Mouse (Mus musculus): Measurements from ENCODE around the gene Adgrf5. TPM values are rescaled to one million over a fixed set of nuclear protein-coding genes. Genes with fewer than 3 reads are reported as not detected.
"Not testable (repeated sequence)": the region's sequence is repeated elsewhere in the genome, so short reads cannot be mapped to it uniquely, and the experiment has no call there.

Adgrf5 gene
- polyA plus RNA-seq, 1 experiment from 2014 or later, result 11.8 TPM

GRCm38 (mm10) chr17:43477621-43478020 is 117.4 kb downstream of the Adgrf5 start:
- H3K9me3 ChIP-seq, result no peaks in the 10 kb centered on the region
- H3K27ac ChIP-seq, result no peak overlapping the region
- no peaks in the 10 kb centered on the region for H3K27me3 ChIP-seq (replicated peaks)
- no peaks in the 10 kb centered on the region for H3K36me3 ChIP-seq
- ATAC-seq, result no peak
- no peaks in the 10 kb centered on the region for H3K4me1 ChIP-seq (replicated peaks)
- H3K9ac ChIP-seq, result no peak overlapping the region
- H3K4me2 ChIP-seq (replicated peaks), result no peak overlapping the region
- H3K4me3 ChIP-seq (replicated peaks), result no peak overlapping the region

DNA sequence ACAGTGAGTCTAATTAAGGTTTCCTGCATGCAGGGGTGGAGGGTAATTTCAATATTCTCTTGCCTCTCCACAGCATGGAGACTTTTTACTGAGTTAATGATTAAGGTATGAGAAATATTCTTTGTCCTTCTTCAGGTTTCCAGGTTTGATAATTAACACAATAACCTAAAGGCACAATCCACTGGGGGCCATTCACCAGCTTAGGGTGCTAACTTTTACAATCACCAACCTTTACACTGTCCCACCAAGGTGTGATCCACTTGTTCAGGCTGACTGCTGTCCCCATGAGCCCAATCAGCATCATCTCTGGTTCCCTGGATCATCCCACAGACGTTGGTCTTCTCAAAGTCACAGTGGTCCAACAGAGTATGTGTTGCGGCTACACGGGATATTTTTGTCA is 125.7 kb downstream of the Adgrf5 start:
- no peak overlapping the region for H3K27ac ChIP-seq
- 80% methylated on average over 3 of the region's 3 CpGs for WGBS
- H3K36me3 ChIP-seq, result no peaks in the 10 kb centered on the region
- no peak overlapping the region for H3K4me3 ChIP-seq (replicated peaks)
- no peak overlapping the region for H3K4me2 ChIP-seq (replicated peaks)
- no peaks in the 10 kb centered on the region for H3K27me3 ChIP-seq (replicated peaks)
- peak; percentile 63 for ATAC-seq
- H3K9ac ChIP-seq, result no peak overlapping the region
- no peaks in the 10 kb centered on the region for H3K4me1 ChIP-seq (replicated peaks)
- no peaks in the 10 kb centered on the region for H3K9me3 ChIP-seq

GRCm38 (mm10) chr17:43488439-43489151 is 128.3 kb downstream of the Adgrf5 start:
- peak; percentile 83 for ATAC-seq
- H3K36me3 ChIP-seq, result no peaks in the 10 kb centered on the region
- no peaks in the 10 kb centered on the region for H3K4me1 ChIP-seq (replicated peaks)
- H3K9me3 ChIP-seq, result no peaks in the 10 kb centered on the region
- no peak overlapping the region for H3K27ac ChIP-seq
- no peaks in the 10 kb centered on the region for H3K27me3 ChIP-seq (replicated peaks)
- no peak overlapping the region for H3K9ac ChIP-seq
- WGBS, result 72% methylated on average over 2 of the region's 2 CpGs
- H3K4me3 ChIP-seq (replicated peaks), result no peak overlapping the region
- no peak overlapping the region for H3K4me2 ChIP-seq (replicated peaks)

- not testable (repeated sequence) for H3K27me3 ChIP-seq (replicated peaks); H3K9me3 ChIP-seq; H3K36me3 ChIP-seq; ATAC-seq; H3K4me1 ChIP-seq (replicated peaks); H3K4me3 ChIP-seq (replicated peaks); H3K9ac ChIP-seq; H3K4me2 ChIP-seq (replicated peaks); H3K27ac ChIP-seq
- WGBS, result 91% methylated on average over 10 of the region's 10 CpGs
These were observed 130.1 kb downstream of the Adgrf5 start for GRCm38 (mm10) chr17:43490371-43490770.

DNA sequence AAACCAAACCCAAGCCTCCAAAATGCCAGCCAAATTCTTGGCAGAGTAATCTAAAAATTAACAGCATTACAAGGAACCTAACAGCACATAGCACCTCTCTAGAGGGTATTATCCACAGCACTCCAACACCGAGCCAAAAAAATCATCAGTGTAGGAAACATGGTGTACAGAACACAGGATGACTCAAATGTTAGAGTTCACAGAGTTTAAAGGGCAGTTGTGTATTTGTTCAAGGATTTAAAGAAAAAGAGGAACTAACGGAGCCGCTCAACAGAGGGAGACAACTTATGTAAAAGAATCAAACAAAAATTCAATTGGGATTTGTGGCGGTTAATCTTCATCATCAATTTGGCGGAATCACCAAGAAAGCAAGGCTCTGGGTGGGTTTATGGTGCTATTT is 135.3 kb downstream of the Adgrf5 start:
- WGBS, result 83% methylated on average over 5 of the region's 5 CpGs
- Histone ChIP-seq H3K36me3 (no peaks in the 10 kb centered on the region), H3K4me2 (replicated peaks) (no peak overlapping the region), H3K4me1 (replicated peaks) (no peaks in the 10 kb centered on the region), H3K9ac (no peak overlapping the region), H3K27ac (no peak overlapping the region), H3K9me3 (no peaks in the 10 kb centered on the region), H3K27me3 (replicated peaks) (no peaks in the 10 kb centered on the region), H3K4me3 (replicated peaks) (no peak overlapping the region)
- ATAC-seq, result no peak

DNA sequence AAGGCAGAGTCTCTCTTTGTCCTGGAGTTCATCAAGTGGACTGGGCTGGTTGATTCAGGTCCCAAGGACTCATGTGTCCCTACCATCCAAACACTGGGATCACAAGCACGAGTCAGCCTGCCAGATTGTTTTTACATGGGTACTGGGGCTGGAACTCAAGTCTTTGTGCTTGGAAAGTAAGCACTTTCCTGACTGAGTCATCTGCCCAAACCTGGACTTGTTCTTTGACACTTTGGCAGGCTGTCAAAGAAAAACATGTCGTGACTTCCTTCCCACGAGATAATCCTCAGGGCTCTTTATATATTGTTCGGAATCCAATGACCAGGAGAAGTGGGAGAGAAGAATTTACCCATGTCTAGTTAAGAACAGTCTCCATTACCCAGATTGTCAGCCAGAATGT is 137.3 kb downstream of the Adgrf5 start:
- 64% methylated on average over 4 of the region's 4 CpGs for WGBS
- Histone ChIP-seq H3K27ac (no peak overlapping the region), H3K4me3 (replicated peaks) (no peak overlapping the region), H3K27me3 (replicated peaks) (no peaks in the 10 kb centered on the region), H3K9ac (no peak overlapping the region), H3K4me1 (replicated peaks) (no peaks in the 10 kb centered on the region), H3K36me3 (no peaks in the 10 kb centered on the region), H3K9me3 (no peaks in the 10 kb centered on the region), H3K4me2 (replicated peaks) (no peak overlapping the region)
- ATAC-seq, result no peak

DNA sequence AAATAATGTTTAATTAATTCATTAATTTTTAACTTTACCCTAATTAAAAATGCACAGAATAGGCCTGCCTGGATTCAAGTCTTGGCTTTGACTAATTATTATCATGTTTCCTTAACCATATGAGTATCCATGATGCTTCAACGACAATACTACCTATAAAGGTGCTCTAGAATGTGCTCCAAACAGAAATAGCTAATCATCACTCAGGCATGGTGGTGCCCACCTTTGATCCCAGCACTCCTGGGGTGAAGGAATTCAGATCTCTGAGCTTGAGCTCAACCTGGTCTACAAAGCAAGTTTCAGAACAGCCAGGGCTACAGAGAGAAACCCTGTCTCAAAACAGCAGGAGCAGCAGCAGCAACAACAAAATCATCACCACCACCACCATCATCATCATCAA is 140.3 kb downstream of the Adgrf5 start:
- no peaks in the 10 kb centered on the region for H3K4me1 ChIP-seq (replicated peaks)
- H3K9ac ChIP-seq, result no peak overlapping the region
- no peaks in the 10 kb centered on the region for H3K27me3 ChIP-seq (replicated peaks)
- no peak overlapping the region for H3K4me3 ChIP-seq (replicated peaks)
- no peak overlapping the region; the same call in 1 of the 2 replicates for H3K4me2 ChIP-seq (replicated peaks)
- no peak for ATAC-seq
- 79% methylated on average over 1 of the region's 1 CpGs for WGBS
- H3K36me3 ChIP-seq, result no peaks in the 10 kb centered on the region
- H3K27ac ChIP-seq, result no peak overlapping the region
- H3K9me3 ChIP-seq, result no peaks in the 10 kb centered on the region

DNA sequence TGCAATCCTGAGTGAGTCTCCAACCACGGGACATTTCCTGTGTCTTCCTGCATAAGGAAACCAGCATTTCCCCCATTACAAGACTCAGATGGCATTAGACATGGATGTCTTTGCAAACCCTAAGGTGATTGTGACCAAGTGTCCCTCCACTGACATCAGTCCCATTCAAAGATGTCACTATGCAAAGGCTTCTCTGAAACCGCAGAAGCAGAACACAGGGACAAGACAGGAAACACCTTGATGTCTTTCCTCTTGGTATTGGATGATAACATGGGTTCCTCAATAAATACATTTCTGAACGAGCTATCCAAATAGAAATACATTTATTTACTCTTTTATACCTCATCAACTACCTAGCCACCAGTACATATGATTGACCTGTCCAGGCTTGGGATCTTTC is 141.0 kb downstream of the Adgrf5 start:
- Histone ChIP-seq H3K27ac (no peak overlapping the region), H3K4me2 (replicated peaks) (peak overlapping the region; percentile 35), H3K36me3 (no peaks in the 10 kb centered on the region), H3K9ac (no peak overlapping the region), H3K4me3 (replicated peaks) (no peak overlapping the region), H3K4me1 (replicated peaks) (no peaks in the 10 kb centered on the region), H3K27me3 (replicated peaks) (no peaks in the 10 kb centered on the region), H3K9me3 (no peaks in the 10 kb centered on the region)
- WGBS, result 75% methylated on average over 3 of the region's 3 CpGs
- ATAC-seq, result no peak

DNA sequence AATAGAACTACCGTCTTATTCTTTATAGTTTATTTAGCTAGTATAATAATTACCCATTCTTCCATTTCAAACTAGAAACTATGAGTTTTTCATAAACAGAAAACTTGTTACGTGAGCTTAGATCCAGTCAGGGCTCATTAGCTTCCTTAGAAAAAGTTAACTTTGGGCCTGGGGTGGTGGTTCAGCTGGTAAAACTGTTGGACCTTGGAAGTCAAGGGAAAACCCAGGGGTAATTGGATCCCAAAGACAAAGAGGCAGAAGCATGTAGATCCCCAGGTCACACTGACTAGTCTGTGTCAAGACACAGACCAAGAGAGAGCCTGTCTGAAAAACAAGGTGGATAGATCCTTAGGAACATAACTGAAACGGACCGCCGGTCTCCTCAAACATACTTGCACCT is 141.4 kb downstream of the Adgrf5 start:
- Histone ChIP-seq H3K9ac (no peak overlapping the region), H3K4me3 (replicated peaks) (peak overlapping the region; percentile 23), H3K4me1 (replicated peaks) (no peaks in the 10 kb centered on the region), H3K36me3 (no peaks in the 10 kb centered on the region), H3K9me3 (no peaks in the 10 kb centered on the region), H3K27ac (peak overlapping the region; percentile 52), H3K4me2 (replicated peaks) (peak overlapping the region; percentile 35), H3K27me3 (replicated peaks) (no peaks in the 10 kb centered on the region)
- 91% methylated on average over 5 of the region's 5 CpGs for WGBS
- ATAC-seq, result no peak

DNA sequence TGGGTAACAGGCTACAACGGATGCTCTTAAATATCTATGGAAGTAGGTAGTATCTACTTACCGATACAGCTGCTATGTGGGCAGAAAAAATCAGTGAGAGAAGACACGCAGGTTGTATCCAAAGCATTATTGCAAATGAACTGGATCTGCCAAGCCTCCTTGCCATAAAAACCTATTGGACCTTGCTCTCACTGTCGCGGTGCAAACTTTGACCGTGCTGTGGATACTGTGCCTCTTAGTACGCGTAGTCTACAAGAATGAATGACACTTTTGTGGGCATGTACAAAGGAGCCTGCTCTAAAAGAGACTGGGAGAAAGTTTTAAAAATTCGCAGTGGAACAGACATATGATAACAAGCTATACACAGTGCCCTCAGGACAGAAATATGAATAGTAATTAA is 142.3 kb downstream of the Adgrf5 start, which contains the start of gene Mep1a:
TSS of gene Mep1a (minus strand) at position 221 of the 400 bp plus-strand sequence.
- H3K36me3 ChIP-seq, result no peaks in the 10 kb centered on the region
- H3K27me3 ChIP-seq (replicated peaks), result no peaks in the 10 kb centered on the region
- 66% methylated on average over 9 of the region's 9 CpGs for WGBS
- H3K9ac ChIP-seq, result no peak within 1 kb of the TSS
- no peaks in the 10 kb centered on the region for H3K4me1 ChIP-seq (replicated peaks)
- H3K27ac ChIP-seq, result peak within 1 kb of the TSS; percentile 52
- peak within 1 kb of the TSS; percentile 23 for H3K4me3 ChIP-seq (replicated peaks)
- peak within 1 kb of the TSS; percentile 35 for H3K4me2 ChIP-seq (replicated peaks)
- H3K9me3 ChIP-seq, result no peaks in the 10 kb centered on the region
- ATAC-seq, result peak; percentile 65

DNA sequence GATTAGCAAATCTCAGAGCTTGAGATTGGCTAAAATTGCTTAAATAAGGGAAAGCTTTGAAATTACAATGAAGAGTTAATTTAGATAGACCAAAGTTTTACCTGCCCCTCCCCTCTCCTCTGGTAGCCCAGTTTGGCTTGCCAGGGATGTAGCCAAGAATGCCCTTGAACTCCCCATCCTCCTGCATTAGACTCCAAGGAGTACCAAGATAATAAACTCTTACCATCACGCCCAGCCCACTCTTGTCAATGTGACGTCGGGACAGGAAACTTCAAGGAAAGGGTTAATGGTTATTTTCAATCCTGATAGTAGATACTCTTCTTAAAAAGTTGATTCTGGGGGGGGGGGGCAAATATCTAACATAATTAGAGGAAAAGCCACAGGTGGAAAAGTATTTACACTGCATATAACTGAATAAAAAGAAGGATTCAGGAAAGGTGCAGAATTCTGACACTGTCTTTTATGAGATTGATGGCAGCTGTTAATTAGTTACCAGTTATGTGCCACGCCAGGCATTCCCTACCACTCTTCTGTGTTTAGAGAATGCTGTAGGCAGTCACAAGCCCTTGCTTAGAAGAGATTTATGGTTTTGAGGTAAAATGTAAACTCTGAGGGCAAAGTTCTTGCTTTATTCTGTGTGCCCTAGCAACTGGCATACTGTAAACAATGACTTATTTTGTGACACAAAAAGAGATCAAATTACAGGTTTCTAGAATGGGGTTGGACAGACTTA is 143.8 kb downstream of the Adgrf5 start:
- Histone ChIP-seq H3K9me3 (no peaks in the 10 kb centered on the region), H3K9ac (no peak overlapping the region), H3K36me3 (no peaks in the 10 kb centered on the region), H3K4me3 (replicated peaks) (no peak overlapping the region), H3K27me3 (replicated peaks) (no peaks in the 10 kb centered on the region), H3K4me2 (replicated peaks) (peak overlapping the region; percentile 36), H3K4me1 (replicated peaks) (no peaks in the 10 kb centered on the region), H3K27ac (peak overlapping the region; percentile 80)
- peak; percentile 92 for ATAC-seq
- WGBS, result 24% methylated on average over 4 of the region's 4 CpGs

DNA sequence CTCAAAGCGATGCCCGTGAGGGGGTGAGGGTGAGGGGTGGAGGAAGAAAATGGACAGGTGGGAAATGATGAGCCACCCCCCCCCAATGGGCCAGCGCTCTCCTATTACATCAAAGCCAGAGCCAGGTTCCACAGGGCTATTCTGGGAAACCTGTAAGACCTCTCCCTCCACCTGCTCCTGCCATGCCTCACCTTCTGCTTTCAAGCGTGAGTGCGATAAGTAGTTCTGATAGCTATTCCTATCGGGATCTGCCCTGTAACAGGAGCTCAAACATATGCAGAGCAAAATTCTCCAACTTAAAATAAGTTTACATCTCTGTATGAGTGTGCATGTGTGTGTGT is 144.3 kb downstream of the Adgrf5 start:
- WGBS, result 29% methylated on average over 6 of the region's 6 CpGs
- no peaks in the 10 kb centered on the region for H3K36me3 ChIP-seq
- H3K9me3 ChIP-seq, result no peaks in the 10 kb centered on the region
- no peaks in the 10 kb centered on the region for H3K4me1 ChIP-seq (replicated peaks)
- peak overlapping the region; percentile 80 for H3K27ac ChIP-seq
- H3K4me3 ChIP-seq (replicated peaks), result no peak overlapping the region
- H3K9ac ChIP-seq, result no peak overlapping the region
- no peaks in the 10 kb centered on the region for H3K27me3 ChIP-seq (replicated peaks)
- peak overlapping the region; percentile 36 for H3K4me2 ChIP-seq (replicated peaks)
- ATAC-seq, result peak; percentile 83
